ENCODE assay signal across 27 mouse cellular contexts in genomic region chr11:101690326-101690725, GRCm38 (mm10). TPM values are rescaled to one million over a fixed set of nuclear protein-coding genes. Genes with fewer than 3 reads are reported as not detected.
A peak's percentile ranks its signal among the peaks of the same experiment; 100 is the strongest.
DNase-seq lines count a peak whose midpoint lies in the region; ATAC-seq and TF ChIP-seq lines count a peak whose summit lies in the region.
"Had no signal": no experiment of that assay in that cellular context is flagged by ENCODE, and none has a peak within 500 bp of the region (broad histone marks: within the 10 kb centered on the region; RNA-seq: fewer than 3 reads in every experiment).

No protein-coding gene starts in this region.

- TF ChIP-seq CTCF in midbrain, postnatal 0 days (IDR thresholded peaks at IDR 0.05) = no peak

- no peaks in the 10 kb centered on the region for H3K36me3 ChIP-seq in forebrain, embryonic 12.5 days (replicated peaks)
- no peaks in the 10 kb centered on the region for H3K36me3 ChIP-seq in forebrain, embryonic 11.5 days (ENCODE audit: control insufficient read depth, insufficient read depth, low read length)
- H3K36me3 ChIP-seq in midbrain, embryonic 15.5 days (replicated peaks) = no peaks in the 10 kb centered on the region
- H3K36me3 ChIP-seq in midbrain, postnatal 0 days (ENCODE audit: insufficient read depth, low read length) = no peaks in the 10 kb centered on the region
- no peaks in the 10 kb centered on the region for H3K36me3 ChIP-seq in forebrain, embryonic 15.5 days
- H3K36me3 ChIP-seq: embryonic facial prominence, embryonic 15.5 days; G1E; heart, embryonic 10.5 days; hindbrain, embryonic 12.5 days had no signal

- H3K27ac ChIP-seq in forebrain, embryonic 12.5 days = peak overlapping the region; percentile 62; the same call in 1 of the 2 replicates
- H3K27ac ChIP-seq in forebrain, embryonic 11.5 days (ENCODE audit: low read depth, low read length) = no peak overlapping the region
- H3K27ac ChIP-seq in midbrain, embryonic 15.5 days = 0 out of 2 replicates have a peak overlapping the region, but pooled peaks have one; percentile 2
- no peak overlapping the region for H3K27ac ChIP-seq in midbrain, postnatal 0 days (ENCODE audit: low read depth, low read length)
- H3K27ac ChIP-seq in forebrain, embryonic 15.5 days (replicated peaks) = peak overlapping the region; percentile 91
- H3K27ac ChIP-seq: embryonic facial prominence, embryonic 15.5 days; gastrocnemius, adult 2 months had no signal

- 76% methylated on average over 5 of the region's 5 CpGs for WGBS in forebrain, embryonic 12.5 days
- 69% methylated on average over 5 of the region's 5 CpGs for WGBS in forebrain, embryonic 11.5 days
- WGBS in midbrain, embryonic 15.5 days = 65% methylated on average over 5 of the region's 5 CpGs
- WGBS in midbrain, postnatal 0 days = 64% methylated on average over 5 of the region's 5 CpGs
- 61% methylated on average over 5 of the region's 5 CpGs for WGBS in forebrain, embryonic 15.5 days

- no peak overlapping the region for H3K9ac ChIP-seq in forebrain, embryonic 12.5 days
- H3K9ac ChIP-seq in forebrain, embryonic 11.5 days (ENCODE audit: low read length) = no peak overlapping the region
- no peak overlapping the region for H3K9ac ChIP-seq in midbrain, embryonic 15.5 days
- no peak overlapping the region for H3K9ac ChIP-seq in midbrain, postnatal 0 days (replicated peaks; ENCODE audit: low read length, poor library complexity, severe bottlenecking)
- H3K9ac ChIP-seq in forebrain, embryonic 15.5 days (replicated peaks) = no peak overlapping the region
- H3K9ac ChIP-seq: embryonic facial prominence, embryonic 15.5 days; hindbrain, embryonic 12.5 days had no signal

- H3K9me3 ChIP-seq in forebrain, embryonic 12.5 days = no peaks in the 10 kb centered on the region
- no peaks in the 10 kb centered on the region for H3K9me3 ChIP-seq in forebrain, embryonic 11.5 days (ENCODE audit: control insufficient read depth, low read length)
- H3K9me3 ChIP-seq in midbrain, embryonic 15.5 days = no peaks in the 10 kb centered on the region
- H3K9me3 ChIP-seq in midbrain, postnatal 0 days (ENCODE audit: low read length) = no peaks in the 10 kb centered on the region
- H3K9me3 ChIP-seq in forebrain, embryonic 15.5 days = no peaks in the 10 kb centered on the region
- H3K9me3 ChIP-seq: embryonic facial prominence, embryonic 15.5 days; G1E; heart, embryonic 10.5 days; hindbrain, embryonic 12.5 days had no signal

- H3K27me3 ChIP-seq in forebrain, embryonic 12.5 days = no peaks in the 10 kb centered on the region
- H3K27me3 ChIP-seq in forebrain, embryonic 11.5 days (ENCODE audit: control insufficient read depth, insufficient read depth, low read length) = no peaks in the 10 kb centered on the region
- no peaks in the 10 kb centered on the region for H3K27me3 ChIP-seq in midbrain, embryonic 15.5 days (replicated peaks)
- H3K27me3 ChIP-seq in midbrain, postnatal 0 days (ENCODE audit: insufficient read depth, low read length) = no peaks in the 10 kb centered on the region
- H3K27me3 ChIP-seq in forebrain, embryonic 15.5 days = no peaks in the 10 kb centered on the region
- H3K27me3 ChIP-seq: embryonic facial prominence, embryonic 15.5 days; hindbrain, embryonic 12.5 days had no signal

- peaks cover 11% of the 10 kb centered on the region for H3K4me1 ChIP-seq in forebrain, embryonic 12.5 days
- peaks cover 2% of the 10 kb centered on the region; the same call in 1 of the 2 replicates for H3K4me1 ChIP-seq in forebrain, embryonic 11.5 days (replicated peaks; ENCODE audit: control insufficient read depth, insufficient read depth, low read length)
- peaks cover 14% of the 10 kb centered on the region for H3K4me1 ChIP-seq in midbrain, embryonic 15.5 days
- 0 out of 2 replicates have a peak, but pooled peaks cover 2% of the 10 kb centered on the region for H3K4me1 ChIP-seq in midbrain, postnatal 0 days (ENCODE audit: insufficient read depth, low read length)
- peaks cover 54% of the 10 kb centered on the region for H3K4me1 ChIP-seq in forebrain, embryonic 15.5 days

- no peak for DNase-seq in forebrain, embryonic 11.5 days (ENCODE audit: low spot score)
- DNase-seq in midbrain, postnatal 0 days (ENCODE audit: low spot score) = no peak
- no peak for DNase-seq in kidney, postnatal 4 days
- DNase-seq in kidney, postnatal 25 days = no peak
- DNase-seq: adrenal gland, adult 8-10 months; adrenal gland, postnatal 36 days; B cell, adult 2 months; cerebellum, adult 11 months; cerebellum, adult 8-10 months; cerebellum, postnatal 14 days; embryo, embryonic 11 days; gastrocnemius, adult 2 months; gastrocnemius, postnatal 36 days; heart, adult 11 months; heart, postnatal 10 days; heart, postnatal 4 days had no signal

- no peak overlapping the region for H3K4me3 ChIP-seq in forebrain, embryonic 12.5 days (replicated peaks)
- no peak overlapping the region for H3K4me3 ChIP-seq in forebrain, embryonic 11.5 days (ENCODE audit: low read depth, low read length)
- H3K4me3 ChIP-seq in midbrain, embryonic 15.5 days = no peak overlapping the region
- H3K4me3 ChIP-seq in midbrain, postnatal 0 days (ENCODE audit: low read depth, low read length) = no peak overlapping the region
- no peak overlapping the region for H3K4me3 ChIP-seq in forebrain, embryonic 15.5 days
- H3K4me3 ChIP-seq: embryonic facial prominence, embryonic 15.5 days; erythroblast, embryonic 14.5 days; gastrocnemius, adult 2 months; heart, embryonic 10.5 days; hindbrain, embryonic 12.5 days had no signal

- no peak for ATAC-seq in forebrain, embryonic 12.5 days (ENCODE audit: low FRiP score)
- no peak for ATAC-seq in forebrain, embryonic 11.5 days (replicated peaks; ENCODE audit: low FRiP score)
- no peak for ATAC-seq in midbrain, embryonic 15.5 days (replicated peaks)
- ATAC-seq in midbrain, postnatal 0 days (ENCODE audit: low FRiP score) = no peak
- ATAC-seq in forebrain, embryonic 15.5 days (replicated peaks) = no peak
- ATAC-seq: CD4-positive, CD25-positive, alpha-beta regulatory T cell, adult 4 months; hindbrain, embryonic 16.5 days; inflammation-experienced regulatory T-cells, adult 6 months had no signal

- no peak overlapping the region for H3K4me2 ChIP-seq in forebrain, embryonic 12.5 days
- no peak overlapping the region for H3K4me2 ChIP-seq in forebrain, embryonic 11.5 days (ENCODE audit: low read depth, low read length, severe bottlenecking)
- no peak overlapping the region for H3K4me2 ChIP-seq in midbrain, embryonic 15.5 days
- H3K4me2 ChIP-seq in midbrain, postnatal 0 days (ENCODE audit: low read depth, low read length, poor library complexity, severe bottlenecking) = no peak overlapping the region
- no peak overlapping the region for H3K4me2 ChIP-seq in forebrain, embryonic 15.5 days (replicated peaks)
- H3K4me2 ChIP-seq: embryonic facial prominence, embryonic 15.5 days; hindbrain, embryonic 12.5 days had no signal

RNA-seq across cellular contexts. Expression of gene Arl4d, which starts 25.0 kb away (rescaled TPM):
- polyA plus RNA-seq in forebrain, embryonic 12.5 days (2016; fragmentation: Nextera tagmentation; extraction: Ambion mirVana) = 16.2 and 24.1 TPM in 2 replicates
- 8.0 and 10.6 TPM in 2 replicates for polyA plus RNA-seq in forebrain, embryonic 11.5 days (2014; fragmentation: Nextera tagmentation; extraction: Ambion mirVana)
- polyA plus RNA-seq in midbrain, embryonic 15.5 days (2015; fragmentation: Nextera tagmentation; extraction: Ambion mirVana) = 5.0 and 7.8 TPM in 2 replicates
- total RNA-seq in midbrain, postnatal 0 days (2014; rRNA removed) = 4.5 and 6.9 TPM in 2 replicates
- 5.7 and 7.1 TPM in 2 replicates for polyA plus RNA-seq in midbrain, postnatal 0 days (2015; fragmentation: Nextera tagmentation; extraction: Ambion mirVana)
- 45.8 TPM in 2 replicates for polyA plus RNA-seq in forebrain, embryonic 15.5 days (2015; fragmentation: Nextera tagmentation; extraction: Ambion mirVana)
- polyA plus RNA-seq: CD4-positive, CD25-positive, alpha-beta regulatory T cell, adult 4 months had no signal

RNA-seq across cellular contexts. Expression of gene Dhx8, which starts 42.4 kb away (rescaled TPM):
- 45.6 and 46.8 TPM in 2 replicates for polyA plus RNA-seq in forebrain, embryonic 12.5 days (2016; fragmentation: Nextera tagmentation; extraction: Ambion mirVana)
- polyA plus RNA-seq in forebrain, embryonic 11.5 days (2014; fragmentation: Nextera tagmentation; extraction: Ambion mirVana) = 43.6 and 46.4 TPM in 2 replicates
- 31.1 and 33.9 TPM in 2 replicates for polyA plus RNA-seq in midbrain, embryonic 15.5 days (2015; fragmentation: Nextera tagmentation; extraction: Ambion mirVana)
- total RNA-seq in midbrain, postnatal 0 days (2014; rRNA removed) = 25.7 and 28.5 TPM in 2 replicates
- polyA plus RNA-seq in midbrain, postnatal 0 days (2015; fragmentation: Nextera tagmentation; extraction: Ambion mirVana) = 22.2 and 30.6 TPM in 2 replicates
- polyA plus RNA-seq in forebrain, embryonic 15.5 days (2015; fragmentation: Nextera tagmentation; extraction: Ambion mirVana) = 39.3 and 40.0 TPM in 2 replicates

Comparison
In these comparisons a context has a peak if more than half of its experiments do, and no peak if none do; other contexts are left out.
1. H3K27ac ChIP-seq: peak in forebrain, embryonic 12.5 days (single experiment), midbrain, embryonic 15.5 days (single experiment) and forebrain, embryonic 15.5 days (single experiment); none in forebrain, embryonic 11.5 days (single experiment) and midbrain, postnatal 0 days (single experiment).